Mouse (Mus musculus): ENCODE results near the gene Rgs8. TPM values are rescaled to one million over a fixed set of nuclear protein-coding genes. Genes with fewer than 3 reads are reported as not detected.

The Rgs8 gene
- polyA plus RNA-seq, 1 experiment, result not detected

- TF ChIP-seq CTCF (IDR thresholded peaks at IDR 0.05; ENCODE audit: insufficient read depth, low read depth, low read length) (no peak), POLR2A (IDR thresholded peaks at IDR 0.05; ENCODE audit: insufficient read depth, low read depth, low read length) (no peak)
- Histone ChIP-seq H3K4me1 (ENCODE audit: control insufficient read depth, insufficient read depth, low read length) (peaks cover 15% of the 10 kb centered on the region), H3K4me3 (ENCODE audit: insufficient read depth, low read depth, low read length) (no peak overlapping the region), H3K27ac (ENCODE audit: insufficient read depth, low read depth, low read length) (no peak overlapping the region)
- 77% methylated on average over 2 of the region's 2 CpGs for WGBS
Measured at GRCm38 (mm10) chr1:153729806-153730205, 77.0 kb downstream of the Rgs8 start.

GRCm38 (mm10) chr1:153730671-153731070, 77.8 kb downstream of the Rgs8 start:
- Histone ChIP-seq H3K27ac (ENCODE audit: insufficient read depth, low read depth, low read length) (no peak overlapping the region), H3K4me3 (ENCODE audit: insufficient read depth, low read depth, low read length) (no peak overlapping the region), H3K4me1 (ENCODE audit: control insufficient read depth, insufficient read depth, low read length) (peaks cover 16% of the 10 kb centered on the region)
- no peak for TF ChIP-seq POLR2A (IDR thresholded peaks at IDR 0.05; ENCODE audit: insufficient read depth, low read depth, low read length)
- TF ChIP-seq CTCF (IDR thresholded peaks at IDR 0.05; ENCODE audit: insufficient read depth, low read depth, low read length), result no peak
- 60% methylated on average over 3 of the region's 3 CpGs for WGBS

GRCm38 (mm10) chr1:153733181-153733580, 80.4 kb downstream of the Rgs8 start:
- 40% methylated on average over 9 of the region's 9 CpGs for WGBS
- no peak for TF ChIP-seq CTCF (IDR thresholded peaks at IDR 0.05; ENCODE audit: insufficient read depth, low read depth, low read length)
- H3K4me1 ChIP-seq (ENCODE audit: control insufficient read depth, insufficient read depth, low read length), result peaks cover 26% of the 10 kb centered on the region
- no peak overlapping the region for H3K4me3 ChIP-seq (ENCODE audit: insufficient read depth, low read depth, low read length)
- H3K27ac ChIP-seq (ENCODE audit: insufficient read depth, low read depth, low read length), result no peak overlapping the region

GRCm38 (mm10) chr1:153734866-153735265, 82.0 kb downstream of the Rgs8 start:
- Histone ChIP-seq H3K27ac (ENCODE audit: insufficient read depth, low read depth, low read length) (no peak overlapping the region), H3K4me1 (ENCODE audit: control insufficient read depth, insufficient read depth, low read length) (peaks cover 29% of the 10 kb centered on the region), H3K4me3 (ENCODE audit: insufficient read depth, low read depth, low read length) (no peak overlapping the region)
- 91% methylated on average over 4 of the region's 4 CpGs for WGBS
- TF ChIP-seq CTCF (IDR thresholded peaks at IDR 0.05; ENCODE audit: insufficient read depth, low read depth, low read length), result no peak
- TF ChIP-seq POLR2A (IDR thresholded peaks at IDR 0.05; ENCODE audit: insufficient read depth, low read depth, low read length), result no peak

GRCm38 (mm10) chr1:153736096-153736495, 83.3 kb downstream of the Rgs8 start:
- Histone ChIP-seq H3K27ac (ENCODE audit: insufficient read depth, low read depth, low read length) (no peak overlapping the region), H3K4me1 (ENCODE audit: control insufficient read depth, insufficient read depth, low read length) (peaks cover 33% of the 10 kb centered on the region), H3K4me3 (ENCODE audit: insufficient read depth, low read depth, low read length) (no peak overlapping the region)
- 67% methylated on average over 6 of the region's 6 CpGs for WGBS
- TF ChIP-seq POLR2A (IDR thresholded peaks at IDR 0.05; ENCODE audit: insufficient read depth, low read depth, low read length), result no peak
- TF ChIP-seq CTCF (IDR thresholded peaks at IDR 0.05; ENCODE audit: insufficient read depth, low read depth, low read length), result no peak

GRCm38 (mm10) chr1:153737101-153738085, 84.6 kb downstream of the Rgs8 start:
- 31% methylated on average over 9 of the region's 9 CpGs for WGBS
- no peak overlapping the region for H3K27ac ChIP-seq (ENCODE audit: insufficient read depth, low read depth, low read length)
- TF ChIP-seq CTCF (IDR thresholded peaks at IDR 0.05; ENCODE audit: insufficient read depth, low read depth, low read length) (no peak), POLR2A (IDR thresholded peaks at IDR 0.05; ENCODE audit: insufficient read depth, low read depth, low read length) (no peak)
- H3K4me3 ChIP-seq (ENCODE audit: insufficient read depth, low read depth, low read length), result no peak overlapping the region
- H3K4me1 ChIP-seq (ENCODE audit: control insufficient read depth, insufficient read depth, low read length), result peaks cover 37% of the 10 kb centered on the region

- WGBS, result 22% methylated on average over 13 of the region's 13 CpGs
Measured at GRCm38 (mm10) chr1:153739437-153740015, 86.7 kb downstream of the Rgs8 start.

GRCm38 (mm10) chr1:153740145-153740544, 87.3 kb downstream of the Rgs8 start, which contains the start of gene Rgs16:
Gene Rgs16 (plus strand): TSS chr1:153740349.
- H3K4me3 ChIP-seq (ENCODE audit: insufficient read depth, low read depth, low read length), result peak within 1 kb of the TSS; percentile 45
- 8% methylated on average over 28 of the region's 28 CpGs for WGBS
- no peak for TF ChIP-seq CTCF (IDR thresholded peaks at IDR 0.05; ENCODE audit: insufficient read depth, low read depth, low read length)
- TF ChIP-seq POLR2A (IDR thresholded peaks at IDR 0.05; ENCODE audit: insufficient read depth, low read depth, low read length), result peak; percentile 47; the same call in 1 of the 2 replicates
- H3K4me1 ChIP-seq (ENCODE audit: control insufficient read depth, insufficient read depth, low read length), result peaks cover 40% of the 10 kb centered on the region
- H3K27ac ChIP-seq (ENCODE audit: insufficient read depth, low read depth, low read length), result peak within 1 kb of the TSS; percentile 34; the same call in 1 of the 2 replicates

More at GRCm38 (mm10) chr1:153739437-153740015, 86.7 kb downstream of the Rgs8 start:
- H3K27ac ChIP-seq (ENCODE audit: insufficient read depth, low read depth, low read length), result no peak overlapping the region
- H3K4me3 ChIP-seq (ENCODE audit: insufficient read depth, low read depth, low read length), result peak overlapping the region; percentile 45; the same call in 1 of the 2 replicates
- TF ChIP-seq POLR2A (IDR thresholded peaks at IDR 0.05; ENCODE audit: insufficient read depth, low read depth, low read length) (no peak), CTCF (IDR thresholded peaks at IDR 0.05; ENCODE audit: insufficient read depth, low read depth, low read length) (no peak)
- peaks cover 40% of the 10 kb centered on the region for H3K4me1 ChIP-seq (ENCODE audit: control insufficient read depth, insufficient read depth, low read length)
